Mouse (Mus musculus) kidney, embryonic 15.5 days (tissue): ENCODE results near the gene Sec23ip. TPM values are rescaled to one million over a fixed set of nuclear protein-coding genes. Genes with fewer than 3 reads are reported as not detected.
"Not testable (repeated sequence)": the region's sequence is repeated elsewhere in the genome, so short reads cannot be mapped to it uniquely, and the experiment has no call there.

ENCODE experiments used
- ATAC-seq: fragments of 200-750 bp; cut with Nextera tagmentation; replicated peaks from 2 replicates; pipeline ENCODE4 v1.8.0; 2017; ENCODE audit warnings: moderate TSS enrichment; ENCODE audit not compliant: low FRiP score
- H3K27ac ChIP-seq: fragments of 300-500 bp; sonication (generic); 2 replicates; pipeline ENCODE4 v1.5.1; 2015; ENCODE audit warnings: mild to moderate bottlenecking, inconsistent platforms
- H3K27me3 ChIP-seq: fragments of 300-500 bp; sonication (generic); 2 replicates; pipeline ENCODE4 v1.6.1; 2015; ENCODE audit warnings: inconsistent platforms
- H3K36me3 ChIP-seq: fragments of 300-500 bp; sonication (generic); 2 replicates; pipeline ENCODE4 v1.6.1; 2015; ENCODE audit warnings: inconsistent platforms
- H3K4me1 ChIP-seq: fragments of 300-500 bp; sonication (generic); 2 replicates; pipeline ENCODE4 v1.6.1; 2015; ENCODE audit warnings: inconsistent platforms
- H3K4me2 ChIP-seq: fragments of 300-500 bp; sonication (generic); 2 replicates; pipeline ENCODE4 v1.6.1; 2015; ENCODE audit warnings: moderate library complexity, mild to moderate bottlenecking, inconsistent platforms
- H3K4me3 ChIP-seq: fragments of 300-500 bp; sonication (generic); replicated peaks from 2 replicates; pipeline ENCODE4 v1.5.1; 2015; ENCODE audit warnings: mild to moderate bottlenecking, inconsistent platforms
- H3K9ac ChIP-seq: fragments of 300-500 bp; sonication (generic); 2 replicates; pipeline ENCODE4 v1.6.1; 2015; ENCODE audit warnings: mild to moderate bottlenecking, inconsistent platforms
- H3K9me3 ChIP-seq: fragments of 300-500 bp; sonication (generic); replicated peaks from 2 replicates; pipeline ENCODE4 v1.6.1; 2016; ENCODE audit warnings: inconsistent platforms
- WGBS: fragments of 180-500 bp; shearing (Covaris S2); methylation state at CpG from one replicate; pipeline ENCODE4 v1.1.7; 2015; ENCODE audit warnings: mixed read lengths; 5-methylcytosine and 5-hydroxymethylcytosine counted together
- polyA plus RNA-seq: library from polyadenylated mRNA; unstranded; fragments of >200 nt; fragmentation: Nextera tagmentation; extraction: Ambion mirVana; gene quantifications from 2 replicates; pipeline ENCODE4 v1.2.1, GENCODE M21; 2015

Sec23ip gene
- 38.1 and 38.4 TPM in 2 replicates for polyA plus RNA-seq

DNA sequence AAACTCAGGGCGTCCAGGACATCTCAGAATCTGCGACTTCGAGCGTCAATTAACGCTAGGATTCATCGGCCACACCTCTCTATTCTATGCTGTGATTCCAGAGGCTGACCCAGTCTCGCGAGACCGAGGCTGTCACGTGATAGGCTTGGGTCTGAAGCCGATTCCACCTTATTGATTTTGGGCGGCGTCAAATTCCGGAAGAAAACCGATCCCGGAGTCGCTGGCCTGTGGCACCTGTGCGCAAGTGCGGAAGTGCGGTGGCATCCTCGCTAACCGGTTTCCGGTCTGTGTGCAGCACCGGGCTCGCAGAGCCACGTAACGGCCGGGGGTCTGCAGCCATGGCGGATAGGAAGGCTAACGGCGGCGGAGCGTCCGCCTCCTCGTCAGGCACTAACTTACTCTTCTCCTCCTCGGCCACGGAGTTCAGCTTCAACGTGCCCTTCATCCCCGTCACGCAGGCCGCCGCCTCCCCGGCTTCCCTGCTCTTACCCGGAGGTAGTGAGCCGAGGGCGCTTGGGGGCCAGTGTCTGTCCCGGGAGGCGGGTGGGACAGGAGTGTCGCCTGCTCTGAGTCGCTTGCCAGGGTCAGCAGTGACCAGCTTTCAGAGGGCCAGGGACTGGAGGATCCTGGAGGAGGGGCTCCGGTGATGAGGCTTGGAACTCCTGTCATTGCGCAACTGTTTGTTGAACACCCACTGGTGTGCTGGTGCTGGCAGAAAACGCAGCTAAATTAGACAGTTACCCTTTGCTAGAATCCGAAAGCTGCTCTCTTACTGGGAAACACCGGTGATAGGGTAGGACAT lies at the start of gene Sec23ip:
TSS of gene Sec23ip (plus strand) at position 260 of the 802 bp plus-strand sequence.
- WGBS = under 1% methylated on average over 55 of the region's 55 CpGs
- peaks cover 14% of the 10 kb centered on the region for H3K36me3 ChIP-seq
- H3K27me3 ChIP-seq = 0 out of 2 replicates have a peak, but pooled peaks cover 3% of the 10 kb centered on the region
- H3K4me2 ChIP-seq = peak within 1 kb of the TSS; percentile 80
- peak within 1 kb of the TSS; percentile 54 for H3K27ac ChIP-seq
- ATAC-seq = peak; percentile 86
- H3K9me3 ChIP-seq = no peaks in the 10 kb centered on the region
- peak within 1 kb of the TSS; percentile 87 for H3K4me3 ChIP-seq
- H3K4me1 ChIP-seq = peaks cover 47% of the 10 kb centered on the region
- peak within 1 kb of the TSS; percentile 81 for H3K9ac ChIP-seq

DNA sequence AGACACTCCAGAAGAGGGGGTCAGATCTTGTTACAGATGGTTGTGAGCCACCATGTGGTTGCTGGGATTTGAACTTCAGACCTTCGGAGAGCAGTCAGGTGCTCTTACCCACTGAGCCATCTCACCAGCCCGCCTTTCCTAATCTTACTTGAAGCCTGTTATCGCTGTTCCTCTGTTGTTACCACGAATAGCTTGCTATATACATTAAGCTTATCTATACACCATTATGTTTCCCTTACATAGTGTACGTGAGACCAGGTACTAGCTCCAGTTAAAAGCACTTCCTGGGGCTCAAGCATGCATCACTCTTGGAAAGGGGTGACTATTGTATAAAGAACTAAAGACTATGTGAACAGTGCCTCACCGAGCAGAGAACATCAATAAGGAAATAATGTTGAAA lies 44.8 kb upstream of the Sec23ip start:
- not testable (repeated sequence) for H3K27me3 ChIP-seq, H3K4me2 ChIP-seq, H3K27ac ChIP-seq, H3K4me1 ChIP-seq, H3K9ac ChIP-seq, ATAC-seq, H3K9me3 ChIP-seq, H3K4me3 ChIP-seq
- peaks cover 88% of the 10 kb centered on the region for H3K36me3 ChIP-seq
- 90% methylated on average over 6 of the region's 6 CpGs for WGBS

DNA sequence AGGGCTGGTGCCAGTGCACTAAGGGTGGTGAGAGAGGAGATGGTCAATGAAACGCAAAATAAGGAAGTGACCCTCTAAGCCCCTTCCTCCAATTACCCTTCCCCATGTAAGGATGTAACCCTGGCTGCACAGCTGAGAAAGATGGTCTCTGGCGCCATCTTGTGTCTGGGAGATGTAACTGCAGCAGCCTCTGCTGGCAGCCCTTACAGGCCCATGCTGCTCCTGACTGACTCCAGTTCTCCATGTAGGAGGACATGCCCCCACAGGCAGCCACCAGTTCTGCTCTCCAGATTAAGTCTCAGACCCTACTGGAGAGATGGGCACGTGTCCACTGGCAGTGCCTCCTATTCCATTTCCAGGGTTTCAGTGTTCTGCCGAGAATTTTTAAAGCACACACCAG lies 39.0 kb upstream of the Sec23ip start:
- H3K4me3 ChIP-seq = no peak overlapping the region
- ATAC-seq = peak; percentile 78
- H3K36me3 ChIP-seq = peaks cover 95% of the 10 kb centered on the region
- H3K4me2 ChIP-seq = no peak overlapping the region
- no peaks in the 10 kb centered on the region for H3K27me3 ChIP-seq
- WGBS = 25% methylated on average over 4 of the region's 4 CpGs
- no peaks in the 10 kb centered on the region for H3K9me3 ChIP-seq
- no peak overlapping the region for H3K9ac ChIP-seq
- no peaks in the 10 kb centered on the region for H3K4me1 ChIP-seq
- H3K27ac ChIP-seq = no peak overlapping the region

DNA sequence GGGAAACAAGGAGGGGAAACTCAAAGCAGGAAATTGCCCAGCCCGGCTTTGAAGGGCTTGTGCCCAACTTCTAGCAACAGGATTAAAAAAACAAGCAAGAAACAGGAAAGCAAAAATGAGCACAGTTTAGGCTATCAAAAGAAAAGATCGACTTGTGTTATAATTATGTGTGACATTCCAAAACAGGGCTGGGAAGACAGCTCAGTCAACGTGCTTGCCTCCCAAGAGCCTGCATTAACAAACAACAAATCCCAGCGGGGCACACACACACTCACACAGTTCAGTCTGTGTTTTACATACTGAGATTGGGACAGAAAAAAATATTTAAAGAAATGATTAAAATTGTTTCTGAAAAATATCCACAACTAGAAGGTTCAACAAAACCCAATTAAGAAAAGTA lies 26.8 kb upstream of the Sec23ip start:
- Histone ChIP-seq H3K27me3 (no peaks in the 10 kb centered on the region), H3K4me2 (no peak overlapping the region), H3K4me3 (no peak overlapping the region), H3K36me3 (peaks cover 94% of the 10 kb centered on the region), H3K27ac (no peak overlapping the region), H3K9ac (no peak overlapping the region), H3K9me3 (no peaks in the 10 kb centered on the region), H3K4me1 (no peaks in the 10 kb centered on the region)
- no peak for ATAC-seq
- WGBS = 76% methylated on average over 4 of the region's 4 CpGs

DNA sequence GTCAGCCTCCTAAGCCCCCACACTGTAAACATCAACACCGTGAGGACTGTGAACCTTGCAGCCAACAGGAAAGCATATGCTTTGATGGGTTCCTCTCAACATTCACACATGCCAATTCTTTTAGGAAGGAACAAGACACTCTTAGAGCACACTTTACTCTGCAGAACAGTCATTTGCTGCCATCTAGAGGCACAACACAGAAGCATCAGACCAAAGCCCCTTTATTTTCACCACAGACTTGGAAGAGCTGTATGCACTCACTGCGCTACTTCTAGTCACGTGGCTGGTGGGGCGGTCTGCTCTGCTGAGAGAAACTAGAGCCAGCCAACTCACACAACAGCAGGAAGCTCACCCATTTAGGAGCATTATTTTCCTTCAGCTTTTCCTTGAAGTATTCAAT lies 20.0 kb upstream of the Sec23ip start:
- H3K4me3 ChIP-seq = no peak overlapping the region
- no peaks in the 10 kb centered on the region for H3K9me3 ChIP-seq
- H3K9ac ChIP-seq = no peak overlapping the region
- H3K4me1 ChIP-seq = peaks cover 23% of the 10 kb centered on the region
- peak; percentile 89 for ATAC-seq
- no peak overlapping the region for H3K4me2 ChIP-seq
- peaks cover 45% of the 10 kb centered on the region for H3K36me3 ChIP-seq
- no peaks in the 10 kb centered on the region for H3K27me3 ChIP-seq
- peak overlapping the region; percentile 49; the same call in 1 of the 2 replicates for H3K27ac ChIP-seq
- 46% methylated on average over 4 of the region's 4 CpGs for whole genome bisulfite sequencing

DNA sequence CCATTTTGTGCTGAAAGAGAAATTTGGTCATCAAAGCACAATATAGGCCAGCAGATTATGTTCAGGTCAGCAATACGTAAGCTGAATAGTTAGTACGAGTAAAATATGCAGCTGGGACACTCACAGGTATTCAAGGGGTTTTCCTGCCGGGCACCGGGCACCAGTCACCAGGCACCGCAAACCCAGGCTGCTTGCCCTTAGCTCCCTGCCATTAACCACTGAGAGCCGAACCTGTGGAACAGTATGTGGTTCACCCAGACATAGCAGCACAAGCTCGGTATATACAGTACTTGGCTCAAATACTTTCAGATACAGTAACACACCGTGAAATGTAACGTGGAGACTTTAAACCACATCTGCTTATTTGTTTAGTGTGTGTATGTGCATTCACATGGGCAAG lies 19.6 kb upstream of the Sec23ip start:
- no peak overlapping the region for H3K4me3 ChIP-seq
- peaks cover 42% of the 10 kb centered on the region for H3K36me3 ChIP-seq
- peaks cover 23% of the 10 kb centered on the region for H3K4me1 ChIP-seq
- H3K27me3 ChIP-seq = no peaks in the 10 kb centered on the region
- WGBS = 86% methylated on average over 9 of the region's 9 CpGs
- no peak overlapping the region for H3K4me2 ChIP-seq
- no peaks in the 10 kb centered on the region for H3K9me3 ChIP-seq
- no peak for ATAC-seq
- H3K9ac ChIP-seq = no peak overlapping the region
- peak overlapping the region; percentile 49; the same call in 1 of the 2 replicates for H3K27ac ChIP-seq

DNA sequence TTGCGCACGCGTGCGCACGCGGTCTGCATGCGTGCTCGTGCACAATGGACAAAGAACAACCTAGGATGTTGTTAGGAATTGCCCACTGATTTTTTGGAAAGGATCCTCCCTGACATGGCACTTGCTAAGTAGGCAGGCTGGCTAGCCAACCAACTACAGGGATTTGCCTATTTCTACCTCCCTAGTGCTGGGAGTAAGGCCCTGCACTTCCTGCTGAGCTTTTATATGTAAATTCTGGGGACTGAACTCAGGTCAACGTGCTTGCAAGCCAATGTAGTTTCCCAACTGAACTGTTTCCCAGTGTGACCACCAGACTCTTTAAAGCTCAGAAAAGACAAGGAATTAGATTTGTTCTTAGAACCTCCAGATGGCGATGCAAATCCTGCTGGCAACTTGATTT lies 17.7 kb upstream of the Sec23ip start:
- Histone ChIP-seq H3K27ac (no peak overlapping the region), H3K4me1 (peaks cover 26% of the 10 kb centered on the region), H3K4me3 (no peak overlapping the region), H3K4me2 (no peak overlapping the region), H3K9ac (no peak overlapping the region), H3K36me3 (peaks cover 26% of the 10 kb centered on the region), H3K9me3 (no peaks in the 10 kb centered on the region), H3K27me3 (no peaks in the 10 kb centered on the region)
- ATAC-seq = no peak
- 76% methylated on average over 10 of the region's 10 CpGs for WGBS

DNA sequence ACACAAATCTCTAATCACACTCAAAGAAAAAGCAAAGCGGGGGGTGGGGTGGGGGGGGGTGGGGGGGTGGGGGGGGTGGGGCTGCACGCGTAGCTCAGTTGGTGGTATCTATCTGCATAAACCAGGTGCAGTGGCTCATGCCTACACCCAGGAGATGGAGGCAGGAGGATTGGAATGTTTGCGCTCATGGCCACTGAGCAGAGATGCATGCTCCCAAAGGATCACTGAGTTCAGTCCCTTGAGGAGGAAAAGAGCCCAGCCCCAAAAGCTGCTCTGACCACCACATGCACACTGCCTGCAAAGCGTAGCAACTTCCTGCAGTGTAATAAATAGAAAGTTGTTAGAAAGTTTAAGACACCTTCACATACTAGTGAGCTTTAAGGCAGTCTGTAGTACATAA lies 17.0 kb upstream of the Sec23ip start:
- no peak overlapping the region for H3K4me3 ChIP-seq
- H3K4me1 ChIP-seq = peaks cover 29% of the 10 kb centered on the region
- H3K9ac ChIP-seq = no peak overlapping the region
- no peaks in the 10 kb centered on the region for H3K9me3 ChIP-seq
- H3K4me2 ChIP-seq = no peak overlapping the region
- WGBS = 61% methylated on average over 5 of the region's 5 CpGs
- no peak for ATAC-seq
- no peaks in the 10 kb centered on the region for H3K27me3 ChIP-seq
- peaks cover 19% of the 10 kb centered on the region for H3K36me3 ChIP-seq
- no peak overlapping the region for H3K27ac ChIP-seq

DNA sequence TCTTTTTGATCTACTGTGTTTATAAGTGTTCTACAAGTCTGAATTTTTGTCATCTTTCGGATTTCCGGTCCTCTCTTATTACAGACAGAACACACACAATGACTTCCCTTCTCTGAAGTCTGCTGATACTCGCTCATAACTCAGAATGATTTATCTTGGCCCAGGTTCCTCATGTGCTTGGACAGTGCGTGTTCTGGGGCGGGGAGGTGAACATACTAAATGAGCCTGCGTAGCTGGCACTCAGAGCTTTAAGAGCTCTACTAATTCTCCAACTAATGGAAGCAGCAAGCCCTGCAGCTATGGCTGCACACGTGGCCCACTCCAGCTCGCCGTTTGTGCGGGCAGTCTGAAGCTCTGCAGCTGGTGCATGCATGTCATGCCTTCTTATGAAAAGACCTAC lies 16.0 kb upstream of the Sec23ip start:
- Histone ChIP-seq H3K36me3 (peaks cover 12% of the 10 kb centered on the region), H3K27me3 (no peaks in the 10 kb centered on the region), H3K4me2 (no peak overlapping the region), H3K27ac (no peak overlapping the region), H3K9ac (no peak overlapping the region), H3K9me3 (no peaks in the 10 kb centered on the region), H3K4me3 (no peak overlapping the region), H3K4me1 (peaks cover 29% of the 10 kb centered on the region)
- ATAC-seq = no peak; the same call in 1 of the 2 replicates
- WGBS = 68% methylated on average over 10 of the region's 10 CpGs

DNA sequence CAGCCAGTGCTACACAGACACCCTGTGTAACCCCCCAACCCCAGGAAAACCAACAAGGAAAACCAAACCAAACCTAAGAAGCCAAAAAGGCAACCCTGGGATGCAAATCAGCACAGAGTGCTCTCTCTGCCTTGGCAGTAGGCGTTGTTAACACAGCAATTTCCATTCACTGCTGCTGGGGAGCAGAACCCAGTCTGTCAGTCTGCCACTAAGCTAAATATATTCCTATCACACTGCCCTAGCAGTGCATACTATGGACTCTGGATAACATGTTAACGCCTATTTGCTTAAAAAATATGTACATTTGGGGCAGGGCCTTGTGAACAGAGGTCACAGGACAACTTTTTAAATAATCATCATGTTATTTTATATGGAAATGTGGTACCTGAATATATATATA lies 13.2 kb upstream of the Sec23ip start:
- Histone ChIP-seq H3K9ac (no peak overlapping the region), H3K27ac (no peak overlapping the region), H3K9me3 (no peaks in the 10 kb centered on the region), H3K4me2 (no peak overlapping the region), H3K27me3 (no peaks in the 10 kb centered on the region), H3K36me3 (peaks cover 11% of the 10 kb centered on the region), H3K4me1 (peaks cover 19% of the 10 kb centered on the region), H3K4me3 (no peak overlapping the region)
- ATAC-seq = no peak
- WGBS = 82% methylated on average over 2 of the region's 2 CpGs

DNA sequence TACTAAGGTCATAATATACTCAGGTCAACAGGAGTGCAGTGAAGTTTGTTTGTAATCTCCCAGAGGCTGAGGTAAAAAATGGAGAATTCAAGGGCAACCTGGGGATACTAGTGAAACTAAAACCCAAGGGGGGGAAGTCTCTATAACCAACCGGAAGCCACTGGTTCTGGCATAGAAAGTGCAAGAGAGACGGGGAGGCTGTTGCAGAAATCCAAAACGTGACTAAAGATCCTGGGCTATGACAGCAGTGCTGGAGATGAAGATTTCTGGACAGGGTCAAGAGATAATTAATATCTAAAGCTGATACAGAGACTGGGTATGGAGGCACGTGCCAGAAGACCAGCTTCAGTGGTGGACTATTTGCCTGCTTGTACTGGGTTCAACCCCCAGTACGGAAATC lies 6.7 kb upstream of the Sec23ip start:
- no peak overlapping the region for H3K9ac ChIP-seq
- 58% methylated on average over 5 of the region's 5 CpGs for WGBS
- ATAC-seq = no peak

DNA sequence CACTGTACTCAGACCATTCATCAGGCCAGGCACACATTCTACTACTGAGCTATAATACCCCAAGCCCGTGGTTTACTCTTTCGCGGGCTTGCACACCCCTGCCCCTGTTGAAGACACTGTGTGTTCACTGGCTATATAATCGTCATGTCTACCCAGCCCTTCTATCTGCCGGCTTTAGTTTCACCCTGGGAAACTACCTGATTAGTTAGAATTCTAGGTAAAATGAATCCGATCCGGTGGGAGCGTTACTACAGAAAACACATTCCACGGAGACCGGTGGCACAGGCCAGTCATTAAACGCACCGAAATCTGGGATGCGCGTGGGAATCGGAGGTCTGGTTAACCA lies 5.7 kb upstream of the Sec23ip start:
- 0 out of 2 replicates have a peak, but pooled peaks cover 3% of the 10 kb centered on the region for H3K27me3 ChIP-seq
- peak overlapping the region; percentile 82 for H3K4me2 ChIP-seq
- H3K36me3 ChIP-seq = peaks cover 11% of the 10 kb centered on the region
- peaks cover 27% of the 10 kb centered on the region for H3K4me1 ChIP-seq
- H3K27ac ChIP-seq = no peak overlapping the region
- peak overlapping the region; percentile 99 for H3K4me3 ChIP-seq
- peak overlapping the region; percentile 98 for H3K9ac ChIP-seq
- no peaks in the 10 kb centered on the region for H3K9me3 ChIP-seq
- 1% methylated on average over 15 of the region's 15 CpGs for WGBS
- ATAC-seq = no peak

More for the DNA sequence above, 6.7 kb upstream of the Sec23ip start:
- Histone ChIP-seq H3K4me3 (peak overlapping the region; percentile 99), H3K27me3 (0 out of 2 replicates have a peak, but pooled peaks cover 3% of the 10 kb centered on the region), H3K9me3 (no peaks in the 10 kb centered on the region), H3K36me3 (peaks cover 11% of the 10 kb centered on the region), H3K4me2 (peak overlapping the region; percentile 82), H3K4me1 (peaks cover 26% of the 10 kb centered on the region), H3K27ac (no peak overlapping the region)
